Comparison of ENCODE assay signal across 8 mouse cellular contexts in genomic region chr1:183368601-183369400, GRCm38 (mm10). TPM values are rescaled to one million over a fixed set of nuclear protein-coding genes. Genes with fewer than 3 reads are reported as not detected.
A peak's percentile ranks its signal among the peaks of the same experiment; 100 is the strongest.
DNase-seq lines count a peak whose midpoint lies in the region; ATAC-seq lines count a peak whose summit lies in the region.

No protein-coding gene starts in this region.

- peak overlapping the region; percentile 74 for H3K4me2 ChIP-seq in kidney, embryonic 16.5 days (replicated peaks; ENCODE audit: low read depth, low read length)
- H3K4me2 ChIP-seq in stomach, embryonic 14.5 days (replicated peaks; ENCODE audit: low read depth, low read length) = peak overlapping the region; percentile 84

- peaks cover 18% of the 10 kb centered on the region for H3K36me3 ChIP-seq in kidney, embryonic 16.5 days (ENCODE audit: insufficient read depth, low read length)
- peaks cover 13% of the 10 kb centered on the region for H3K36me3 ChIP-seq in stomach, embryonic 14.5 days (ENCODE audit: control insufficient read depth, insufficient read depth, low read length)

- H3K4me1 ChIP-seq in kidney, embryonic 16.5 days (ENCODE audit: insufficient read depth, low read length) = peaks cover 16% of the 10 kb centered on the region
- peaks cover 10% of the 10 kb centered on the region for H3K4me1 ChIP-seq in stomach, embryonic 14.5 days (ENCODE audit: control insufficient read depth, insufficient read depth, low read length)

- H3K27me3 ChIP-seq in kidney, embryonic 16.5 days (ENCODE audit: insufficient read depth, low read length) = no peaks in the 10 kb centered on the region
- H3K27me3 ChIP-seq in stomach, embryonic 14.5 days (ENCODE audit: control insufficient read depth, insufficient read depth, low read length) = no peaks in the 10 kb centered on the region

- peak overlapping the region; percentile 84 for H3K9ac ChIP-seq in kidney, embryonic 16.5 days (replicated peaks; ENCODE audit: low read length)
- peak overlapping the region; percentile 92 for H3K9ac ChIP-seq in stomach, embryonic 14.5 days (replicated peaks; ENCODE audit: low read depth, low read length)

- DNase-seq in frontal cortex, adult 2 months (ENCODE audit: extremely low spot score in 1 of 2, low spot score in 1 of 2) = no peak
- peak; percentile 57 to 58 for DNase-seq in cerebellum, postnatal 10 days
- peak; percentile 12 to 25 for DNase-seq in frontal cortex, postnatal 10 days (ENCODE audit: low spot score in 2 of 2)
- peak; percentile 12 for DNase-seq in lung, postnatal 14 days

- peak; percentile 24; the same call in 1 of the 2 replicates for ATAC-seq in frontal cortex, adult (ENCODE audit: low TSS enrichment)
- ATAC-seq in CD4-positive, CD25-positive, alpha-beta regulatory T cell, adult 4 months = peak; percentile 24
- ATAC-seq in kidney, embryonic 16.5 days (ENCODE audit: low FRiP score, low TSS enrichment) = peak; percentile 83
- peak; percentile 59 for ATAC-seq in stomach, embryonic 14.5 days (ENCODE audit: insufficient number of reproducible peaks, insufficient read depth, low FRiP score, low read depth)

- 1% methylated on average over 54 of the region's 56 CpGs for WGBS in kidney, embryonic 16.5 days
- 1% methylated on average over 52 of the region's 56 CpGs for WGBS in stomach, embryonic 14.5 days

- H3K9me3 ChIP-seq in kidney, embryonic 16.5 days (ENCODE audit: low read length) = no peaks in the 10 kb centered on the region
- no peaks in the 10 kb centered on the region for H3K9me3 ChIP-seq in stomach, embryonic 14.5 days (ENCODE audit: control insufficient read depth, low read depth, low read length)

- peak overlapping the region; percentile 72; the same call in 1 of the 2 replicates for H3K27ac ChIP-seq in kidney, embryonic 16.5 days (ENCODE audit: low read length)
- H3K27ac ChIP-seq in stomach, embryonic 14.5 days (ENCODE audit: low read length) = peak overlapping the region; percentile 66

- H3K4me3 ChIP-seq in kidney, embryonic 16.5 days (ENCODE audit: low read length) = peak overlapping the region; percentile 64
- H3K4me3 ChIP-seq in stomach, embryonic 14.5 days (ENCODE audit: low read depth, low read length) = peak overlapping the region; percentile 92

RNA-seq across cellular contexts. Expression of gene Mia3, which starts 0.6 kb away (rescaled TPM):
- polyA plus RNA-seq in frontal cortex, adult 2 months (2012; rRNA removed) = 121 and 124 TPM in 2 replicates
- 100 to 1,000 TPM in 1 of 2 experiments, 10 to 100 TPM in 1; 94.4 to 110 TPM for polyA plus RNA-seq in CD4-positive, CD25-positive, alpha-beta regulatory T cell, adult 4 months (2017; shearing (Covaris generic))
- polyA plus RNA-seq in kidney, embryonic 16.5 days (2015; fragmentation: Nextera tagmentation; extraction: Ambion mirVana) = 94.8 and 106 TPM in 2 replicates
- polyA plus RNA-seq in stomach, embryonic 14.5 days (2014; fragmentation: Nextera tagmentation; extraction: Ambion mirVana) = 106 and 120 TPM in 2 replicates

RNA-seq across cellular contexts. Expression of gene Taf1a, which starts 20.0 kb away (rescaled TPM):
- 34.0 and 34.7 TPM in 2 replicates for polyA plus RNA-seq in frontal cortex, adult 2 months (2012; rRNA removed)
- polyA plus RNA-seq in CD4-positive, CD25-positive, alpha-beta regulatory T cell, adult 4 months (2017; shearing (Covaris generic)) = 10 to 100 TPM; 31.3 to 39.7 TPM
- polyA plus RNA-seq in kidney, embryonic 16.5 days (2015; fragmentation: Nextera tagmentation; extraction: Ambion mirVana) = 19.8 and 21.2 TPM in 2 replicates
- 23.2 and 24.7 TPM in 2 replicates for polyA plus RNA-seq in stomach, embryonic 14.5 days (2014; fragmentation: Nextera tagmentation; extraction: Ambion mirVana)

RNA-seq across cellular contexts. Expression of gene Hhipl2, which starts 49.2 kb away (rescaled TPM):
- 0.68 and 0.80 TPM in 2 replicates for polyA plus RNA-seq in frontal cortex, adult 2 months (2012; rRNA removed)
- polyA plus RNA-seq in CD4-positive, CD25-positive, alpha-beta regulatory T cell, adult 4 months (2017; shearing (Covaris generic)) = not detected
- 0.48 and 0.62 TPM in 2 replicates for polyA plus RNA-seq in kidney, embryonic 16.5 days (2015; fragmentation: Nextera tagmentation; extraction: Ambion mirVana)
- 0.10 and 0.14 TPM in 2 replicates for polyA plus RNA-seq in stomach, embryonic 14.5 days (2014; fragmentation: Nextera tagmentation; extraction: Ambion mirVana)

Comparison
In these comparisons a context has a peak if more than half of its experiments do, and no peak if none do; other contexts are left out.
1. DNase-seq: peak in cerebellum, postnatal 10 days (2 of 2), frontal cortex, postnatal 10 days (2 of 2) and lung, postnatal 14 days (single experiment); none in frontal cortex, adult 2 months (0 of 2).
2. ATAC-seq: peak in every context shown above with its lines; median percentile 83 in kidney, embryonic 16.5 days; 59 in stomach, embryonic 14.5 days; 24 in frontal cortex, adult; 24 in CD4-positive, CD25-positive, alpha-beta regulatory T cell, adult 4 months.